Mouse (Mus musculus) hindbrain, embryonic 16.5 days (tissue): ENCODE measurements around the gene Foxo3. TPM values are rescaled to one million over a fixed set of nuclear protein-coding genes. Genes with fewer than 3 reads are reported as not detected.

Experiments used
- ATAC-seq: fragments of 200-750 bp; cut with Nextera tagmentation; 2 replicates; pipeline ENCODE4 v1.8.0; 2017; ENCODE audit warnings: moderate TSS enrichment, moderate library complexity
- H3K27ac ChIP-seq: fragments of 300-500 bp; sonication (generic); 2 replicates; pipeline ENCODE4 v1.5.1; 2014; ENCODE audit warnings: low read depth, mild to moderate bottlenecking, control low read depth, low read length, moderate library complexity
- H3K27me3 ChIP-seq: fragments of 300-500 bp; sonication (generic); replicated peaks from 2 replicates; pipeline ENCODE4 v1.6.1; 2014; ENCODE audit warnings: low read length; ENCODE audit not compliant: control insufficient read depth, insufficient read depth
- H3K36me3 ChIP-seq: fragments of 300-500 bp; sonication (generic); 2 replicates; pipeline ENCODE4 v1.6.1; 2014; ENCODE audit warnings: mild to moderate bottlenecking, low read length, moderate library complexity, mixed read lengths; ENCODE audit not compliant: control insufficient read depth, insufficient read depth
- H3K4me1 ChIP-seq: fragments of 300-500 bp; sonication (generic); 2 replicates; pipeline ENCODE4 v1.6.1; 2014; ENCODE audit warnings: low read depth, low read length; ENCODE audit not compliant: control insufficient read depth, insufficient read depth
- H3K4me2 ChIP-seq: fragments of 300-500 bp; sonication (generic); 2 replicates; pipeline ENCODE4 v1.6.1; 2014; ENCODE audit warnings: mild to moderate bottlenecking, low read length, control low read depth, moderate library complexity
- H3K4me3 ChIP-seq: fragments of 300-500 bp; sonication (generic); 2 replicates; pipeline ENCODE4 v1.5.1; 2014; ENCODE audit warnings: mild to moderate bottlenecking, low read length, control low read depth, moderate library complexity
- H3K9ac ChIP-seq: fragments of 300-500 bp; sonication (generic); 2 replicates; pipeline ENCODE4 v1.6.1; 2014; ENCODE audit warnings: low read depth, mild to moderate bottlenecking, control low read depth, low read length, moderate library complexity
- H3K9me3 ChIP-seq: fragments of 300-500 bp; sonication (generic); 2 replicates; pipeline ENCODE4 v1.6.1; 2014; ENCODE audit warnings: mild to moderate bottlenecking, low read length, moderate library complexity; ENCODE audit not compliant: control insufficient read depth
- WGBS: fragments of 180-500 bp; shearing (Covaris S2); extraction: QIAGEN DNeasy Blood & Tissue Kit; methylation state at CpG from one replicate; pipeline ENCODE4 v1.1.7; 2014; 5-methylcytosine and 5-hydroxymethylcytosine counted together
- polyA plus RNA-seq: library from polyadenylated mRNA; unstranded; fragments of >200 nt; fragmentation: Nextera tagmentation; extraction: Ambion mirVana; gene quantifications from 2 replicates; pipeline ENCODE4 v1.2.1, GENCODE M21; 2015

Foxo3 gene
- polyA plus RNA-seq, 1 experiment from 2014 or later = 4.4 TPM

GRCm38 (mm10) chr10:42278307-42278850 lies 1.8 kb upstream of the Foxo3 start:
- Histone ChIP-seq H3K9ac (peak overlapping the region; percentile 77), H3K27me3 (no peaks in the 10 kb centered on the region; the same call in 1 of the 2 replicates)
- ATAC-seq = peak; percentile 7; the same call in 1 of the 2 replicates

GRCm38 (mm10) chr10:42277476-42278306 lies 1.1 kb upstream of the Foxo3 start:
- Histone ChIP-seq H3K4me3 (peak overlapping the region; percentile 91), H3K36me3 (no peaks in the 10 kb centered on the region), H3K4me2 (peak overlapping the region; percentile 96), H3K27me3 (no peaks in the 10 kb centered on the region; the same call in 1 of the 2 replicates), H3K27ac (peak overlapping the region; percentile 98), H3K9me3 (no peaks in the 10 kb centered on the region), H3K9ac (peak overlapping the region; percentile 88), H3K4me1 (peaks cover 24% of the 10 kb centered on the region)
- peak; percentile 94 for ATAC-seq
- under 1% methylated on average over 66 of the region's 78 CpGs for WGBS

More at GRCm38 (mm10) chr10:42278307-42278850, 1.8 kb upstream of the Foxo3 start:
- Histone ChIP-seq H3K4me1 (peaks cover 22% of the 10 kb centered on the region), H3K9me3 (no peaks in the 10 kb centered on the region), H3K36me3 (no peaks in the 10 kb centered on the region), H3K27ac (peak overlapping the region; percentile 98), H3K4me2 (peak overlapping the region; percentile 96), H3K4me3 (peak overlapping the region; percentile 91)
- WGBS = 1% methylated on average over 23 of the region's 38 CpGs

GRCm38 (mm10) chr10:42275871-42276501 lies 569 bp downstream of the Foxo3 start:
- no peaks in the 10 kb centered on the region for H3K36me3 ChIP-seq
- no peaks in the 10 kb centered on the region for H3K9me3 ChIP-seq
- WGBS = 1% methylated on average over 26 of the region's 40 CpGs
- peak overlapping the region; percentile 82 for H3K4me2 ChIP-seq
- peak; percentile 3 for ATAC-seq
- peak overlapping the region; percentile 88 for H3K9ac ChIP-seq
- no peaks in the 10 kb centered on the region; the same call in 1 of the 2 replicates for H3K27me3 ChIP-seq
- H3K4me1 ChIP-seq = peaks cover 27% of the 10 kb centered on the region
- H3K4me3 ChIP-seq = peak overlapping the region; percentile 91
- peak overlapping the region; percentile 98 for H3K27ac ChIP-seq

- 0% methylated on average over 18 of the region's 54 CpGs for WGBS
- H3K27me3 ChIP-seq = no peaks in the 10 kb centered on the region; the same call in 1 of the 2 replicates
- peak overlapping the region; percentile 88 for H3K9ac ChIP-seq
- peak overlapping the region; percentile 98 for H3K27ac ChIP-seq
- peaks cover 27% of the 10 kb centered on the region for H3K4me1 ChIP-seq
- peak overlapping the region; percentile 91 for H3K4me3 ChIP-seq
- ATAC-seq = no peak
- H3K36me3 ChIP-seq = no peaks in the 10 kb centered on the region
- H3K4me2 ChIP-seq = peak overlapping the region; percentile 82
- no peaks in the 10 kb centered on the region for H3K9me3 ChIP-seq
Measured at GRCm38 (mm10) chr10:42275401-42275870, 1.1 kb downstream of the Foxo3 start.

- peak overlapping the region; percentile 98; the same call in 1 of the 2 replicates for H3K27ac ChIP-seq
- H3K4me3 ChIP-seq = peak overlapping the region; percentile 91
- peaks cover 27% of the 10 kb centered on the region for H3K4me1 ChIP-seq
- H3K9me3 ChIP-seq = no peaks in the 10 kb centered on the region
- peak overlapping the region; percentile 82 for H3K4me2 ChIP-seq
- no peak for ATAC-seq
- WGBS = 1% methylated on average over 60 of the region's 65 CpGs
- peak overlapping the region; percentile 88 for H3K9ac ChIP-seq
- H3K36me3 ChIP-seq = no peaks in the 10 kb centered on the region
- H3K27me3 ChIP-seq = no peaks in the 10 kb centered on the region
Measured at GRCm38 (mm10) chr10:42274712-42275400, 1.7 kb downstream of the Foxo3 start.

- peak overlapping the region; percentile 48; the same call in 1 of the 2 replicates for H3K27ac ChIP-seq
- ATAC-seq = no peak
Measured at GRCm38 (mm10) chr10:42273760-42274691, 2.5 kb downstream of the Foxo3 start.

GRCm38 (mm10) chr10:42273403-42273759 lies 3.2 kb downstream of the Foxo3 start:
- Histone ChIP-seq H3K9ac (peak overlapping the region; percentile 39; the same call in 1 of the 2 replicates), H3K4me3 (peak overlapping the region; percentile 91), H3K4me1 (peaks cover 24% of the 10 kb centered on the region), H3K27me3 (no peaks in the 10 kb centered on the region), H3K36me3 (no peaks in the 10 kb centered on the region), H3K4me2 (peak overlapping the region; percentile 82), H3K9me3 (no peaks in the 10 kb centered on the region), H3K27ac (no peak overlapping the region)
- no peak for ATAC-seq
- WGBS = 71% methylated on average over 6 of the region's 6 CpGs

More at GRCm38 (mm10) chr10:42273760-42274691, 2.5 kb downstream of the Foxo3 start:
- no peaks in the 10 kb centered on the region for H3K27me3 ChIP-seq
- no peaks in the 10 kb centered on the region for H3K36me3 ChIP-seq
- H3K4me1 ChIP-seq = peaks cover 27% of the 10 kb centered on the region
- H3K4me2 ChIP-seq = peak overlapping the region; percentile 82
- H3K4me3 ChIP-seq = peak overlapping the region; percentile 91
- 10% methylated on average over 21 of the region's 21 CpGs for WGBS
- H3K9ac ChIP-seq = peak overlapping the region; percentile 88
- H3K9me3 ChIP-seq = no peaks in the 10 kb centered on the region
